Mouse (Mus musculus) myocyte (in vitro differentiated cells): Measurements from ENCODE around the gene Scfd2. TPM values are rescaled to one million over a fixed set of nuclear protein-coding genes. Genes with fewer than 3 reads are reported as not detected.

Experiments used
- H3K27me3 ChIP-seq: one replicate; pipeline ENCODE4 v1.6.1; 2011; ENCODE audit not compliant: control insufficient read depth, insufficient read depth, insufficient read length
- H3K36me3 ChIP-seq: one replicate; pipeline ENCODE4 v1.6.1; 2011; ENCODE audit not compliant: control insufficient read depth, insufficient read depth
- H3K4me2 ChIP-seq: one replicate; pipeline ENCODE4 v1.6.1; 2011; ENCODE audit warnings: low read depth, control low read depth
- H3K4me3 ChIP-seq: one replicate; pipeline ENCODE4 v1.5.1; 2011; ENCODE audit warnings: mild to moderate bottlenecking, control low read depth, moderate library complexity
- H3K79me2 ChIP-seq: one replicate; pipeline ENCODE4 v1.6.1; 2011; ENCODE audit not compliant: control insufficient read depth, insufficient read depth
- H3ac ChIP-seq: one replicate; pipeline ENCODE4 v1.6.1; 2011; ENCODE audit not compliant: control insufficient read depth, insufficient read length
- CEBPB ChIP-seq: IDR thresholded peaks from 2 replicates; pipeline ENCODE4 v1.6.1; 2011; ENCODE audit warnings: mild to moderate bottlenecking, moderate library complexity; ENCODE audit not compliant: poor library complexity, insufficient read depth, severe bottlenecking
- E2F4 ChIP-seq: IDR thresholded peaks from one replicate; pipeline ENCODE4 v1.6.1; 2011; ENCODE audit warnings: mild to moderate bottlenecking, control low read depth, moderate library complexity; ENCODE audit not compliant: insufficient read depth
- MAX ChIP-seq: IDR thresholded peaks from one replicate; pipeline ENCODE4 v1.6.1; 2011; ENCODE audit warnings: low read depth, mild to moderate bottlenecking, control low read depth
- MYOD1 ChIP-seq, 3 experiments: IDR thresholded peaks; one replicate each; pipeline ENCODE4 v1.6.1; 2011; ENCODE audit warnings: control low read depth in 2 of 3, low read depth in 2 of 3, mild to moderate bottlenecking in 2 of 3, moderate library complexity in 1 of 3; ENCODE audit not compliant: insufficient read length in 2 of 3, control insufficient read depth in 1 of 3
- MYOG ChIP-seq, 3 experiments: IDR thresholded peaks; one replicate each; pipeline ENCODE4 v1.6.1; 2011; ENCODE audit warnings: control low read depth in 2 of 3, low read depth in 2 of 3, mild to moderate bottlenecking in 2 of 3; ENCODE audit not compliant: insufficient read length in 2 of 3, control insufficient read depth in 1 of 3, insufficient read depth in 1 of 3
- POLR2A ChIP-seq: IDR thresholded peaks from one replicate; pipeline ENCODE4 v1.6.1; 2011; ENCODE audit warnings: low read depth, mild to moderate bottlenecking, control low read depth, moderate library complexity; ENCODE audit not compliant: insufficient read length
- POLR2AphosphoS2 ChIP-seq: IDR thresholded peaks from one replicate; pipeline ENCODE4 v1.6.1; 2011; ENCODE audit warnings: low read depth, control low read depth; ENCODE audit not compliant: insufficient read length
- REST ChIP-seq: IDR thresholded peaks from one replicate; pipeline ENCODE4 v1.6.1; 2011; ENCODE audit warnings: mild to moderate bottlenecking, control low read depth, moderate library complexity; ENCODE audit not compliant: insufficient read depth, insufficient read length
- SRF ChIP-seq: IDR thresholded peaks from one replicate; pipeline ENCODE4 v1.6.1; 2011; ENCODE audit warnings: low read depth; ENCODE audit not compliant: control insufficient read depth, insufficient read length
- TCF12 ChIP-seq: IDR thresholded peaks from one replicate; pipeline ENCODE4 v1.6.1; 2011; ENCODE audit warnings: mild to moderate bottlenecking, control low read depth; ENCODE audit not compliant: poor library complexity, insufficient read depth, severe bottlenecking
- TCF3 ChIP-seq: IDR thresholded peaks from one replicate; pipeline ENCODE4 v1.6.1; 2011; ENCODE audit warnings: low read depth, control low read depth; ENCODE audit not compliant: insufficient read length
- USF1 ChIP-seq: IDR thresholded peaks from one replicate; pipeline ENCODE4 v1.6.1; 2011; ENCODE audit warnings: low read depth, mild to moderate bottlenecking, control low read depth, moderate library complexity
- polyA plus RNA-seq: library from polyadenylated mRNA; unstranded; fragments of >200 nt; fragmentation: generic; extraction: Trizol; gene quantifications from one replicate; pipeline ENCODE4 v1.2.1, GENCODE M21; 2012; ENCODE audit warnings: missing spikeins

Scfd2 gene
- polyA plus RNA-seq, 1 experiment = 7.8 TPM

- Histone ChIP-seq H3K79me2 (no peaks in the 10 kb centered on the region), H3K27me3 (no peaks in the 10 kb centered on the region), H3K4me3 (no peak overlapping the region), H3ac (no peak overlapping the region), H3K36me3 (no peaks in the 10 kb centered on the region), H3K4me2 (no peak overlapping the region)
- TF ChIP-seq MAX (no peak), TCF3 (no peak), MYOD1 (IDR thresholded peaks at IDR 0.05; ENCODE audit: control insufficient read depth in 1 of 3, insufficient read length in 2 of 3, low read depth in 2 of 3) (no peak), SRF (no peak), CEBPB (no peak), USF1 (no peak), E2F4 (no peak), POLR2A (no peak), TCF12 (no peak), MYOG (IDR thresholded peaks at IDR 0.05; ENCODE audit: control insufficient read depth in 1 of 3, insufficient read depth in 1 of 3, insufficient read length in 2 of 3, low read depth in 2 of 3) (no peak), REST (no peak), POLR2AphosphoS2 (no peak)
Observed at GRCm38 (mm10) chr5:74252672-74253286, 278.8 kb downstream of the Scfd2 start.

GRCm38 (mm10) chr5:74250947-74251346 is 280.6 kb downstream of the Scfd2 start:
- Histone ChIP-seq H3K79me2 (no peaks in the 10 kb centered on the region), H3K27me3 (no peaks in the 10 kb centered on the region), H3K36me3 (no peaks in the 10 kb centered on the region), H3K4me2 (no peak overlapping the region), H3ac (no peak overlapping the region), H3K4me3 (no peak overlapping the region)
- TF ChIP-seq USF1 (no peak), TCF3 (no peak), CEBPB (no peak), MYOD1 (IDR thresholded peaks at IDR 0.05; ENCODE audit: control insufficient read depth in 1 of 3, insufficient read length in 2 of 3, low read depth in 2 of 3) (no peak), MAX (no peak), E2F4 (no peak), SRF (no peak), TCF12 (no peak), MYOG (IDR thresholded peaks at IDR 0.05; ENCODE audit: control insufficient read depth in 1 of 3, insufficient read depth in 1 of 3, insufficient read length in 2 of 3, low read depth in 2 of 3) (no peak), REST (no peak)

GRCm38 (mm10) chr5:74250308-74250707 is 281.3 kb downstream of the Scfd2 start:
- TF ChIP-seq E2F4 (no peak), MAX (no peak), SRF (no peak), TCF3 (no peak), MYOG (IDR thresholded peaks at IDR 0.05; ENCODE audit: control insufficient read depth in 1 of 3, insufficient read depth in 1 of 3, insufficient read length in 2 of 3, low read depth in 2 of 3) (no peak), CEBPB (no peak), MYOD1 (IDR thresholded peaks at IDR 0.05; ENCODE audit: control insufficient read depth in 1 of 3, insufficient read length in 2 of 3, low read depth in 2 of 3) (peak in 1 of 3 experiments; percentile 38), REST (no peak)
- H3K4me3 ChIP-seq = no peak overlapping the region
- no peaks in the 10 kb centered on the region for H3K36me3 ChIP-seq
- H3K4me2 ChIP-seq = no peak overlapping the region
- H3K27me3 ChIP-seq = no peaks in the 10 kb centered on the region
- no peaks in the 10 kb centered on the region for H3K79me2 ChIP-seq
- H3ac ChIP-seq = no peak overlapping the region

- Histone ChIP-seq H3K4me2 (no peak overlapping the region), H3K4me3 (no peak overlapping the region), H3ac (no peak overlapping the region), H3K36me3 (no peaks in the 10 kb centered on the region), H3K27me3 (no peaks in the 10 kb centered on the region), H3K79me2 (no peaks in the 10 kb centered on the region)
- TF ChIP-seq TCF12 (no peak), REST (no peak), MAX (no peak), TCF3 (no peak), CEBPB (no peak), MYOG (IDR thresholded peaks at IDR 0.05; ENCODE audit: control insufficient read depth in 1 of 3, insufficient read depth in 1 of 3, insufficient read length in 2 of 3, low read depth in 2 of 3) (no peak)
Observed at GRCm38 (mm10) chr5:74249794-74250193, 281.8 kb downstream of the Scfd2 start.

- no peaks in the 10 kb centered on the region for H3K27me3 ChIP-seq
- no peaks in the 10 kb centered on the region for H3K36me3 ChIP-seq
- peak overlapping the region; percentile 55 for H3K4me2 ChIP-seq
- no peak overlapping the region for H3K4me3 ChIP-seq
- H3ac ChIP-seq = no peak overlapping the region
- peak in 1 of 3 experiments; percentile 58 for TF ChIP-seq MYOG (IDR thresholded peaks at IDR 0.05; ENCODE audit: control insufficient read depth in 1 of 3, insufficient read depth in 1 of 3, insufficient read length in 2 of 3, low read depth in 2 of 3)
- no peak for TF ChIP-seq TCF3
- TF ChIP-seq E2F4 = no peak
- TF ChIP-seq POLR2A = no peak
- H3K79me2 ChIP-seq = no peaks in the 10 kb centered on the region
Observed at GRCm38 (mm10) chr5:74246971-74247370, 284.6 kb downstream of the Scfd2 start.
